Mouse (Mus musculus) spleen, adult 2 months (tissue): Measurements from ENCODE around the gene Lrrc71. TPM values are rescaled to one million over a fixed set of nuclear protein-coding genes. Genes with fewer than 3 reads are reported as not detected.

Experiments used
- DNase-seq, 2 experiments: peaks; one replicate each; pipeline versions ENCODE4 v3.0.0 to v3.0.0-alpha.2; 2012 to 2021; ENCODE audit warnings: low spot score in 2 of 2, low read depth in 1 of 2
- H3K27ac ChIP-seq: fragments of 200-500 bp; 2 replicates; pipeline ENCODE4 v1.5.1; 2012; ENCODE audit warnings: low read length, inconsistent platforms; ENCODE audit not compliant: insufficient read depth
- H3K27me3 ChIP-seq: fragments of 200-500 bp; 2 replicates; pipeline ENCODE4 v1.6.1; 2012; ENCODE audit warnings: mild to moderate bottlenecking, moderate library complexity, low read length, inconsistent platforms; ENCODE audit not compliant: control insufficient read depth, insufficient read depth
- H3K36me3 ChIP-seq: fragments of 200-500 bp; 2 replicates; pipeline ENCODE4 v1.6.1; 2012; ENCODE audit warnings: mild to moderate bottlenecking, low read length, inconsistent platforms; ENCODE audit not compliant: control insufficient read depth, insufficient read depth
- H3K4me1 ChIP-seq: fragments of 200-500 bp; 2 replicates; pipeline ENCODE4 v1.6.1; 2011; ENCODE audit warnings: inconsistent platforms; ENCODE audit not compliant: control insufficient read depth, insufficient read depth, insufficient read length
- H3K4me3 ChIP-seq: fragments of 200-500 bp; 2 replicates; pipeline ENCODE4 v1.5.1; 2011; ENCODE audit warnings: mild to moderate bottlenecking, inconsistent platforms; ENCODE audit not compliant: insufficient read depth, insufficient read length; ENCODE audit errors: extremely low read depth
- CTCF ChIP-seq: fragments of 200-500 bp; IDR thresholded peaks from 2 replicates; pipeline ENCODE4 v1.5.1; 2011; ENCODE audit warnings: mild to moderate bottlenecking, inconsistent platforms; ENCODE audit not compliant: insufficient read depth, insufficient read length, insufficient replicate concordance; ENCODE audit errors: extremely low read depth
- POLR2A ChIP-seq: fragments of 200-500 bp; IDR thresholded peaks from 2 replicates; pipeline ENCODE4 v1.6.1; 2011; ENCODE audit warnings: low read depth, low read length, inconsistent platforms
- WGBS: fragments of 180-500 bp; shearing (Covaris S2); methylation state at CpG from one replicate; pipeline ENCODE4 v1.1.7; 2018; 5-methylcytosine and 5-hydroxymethylcytosine counted together
- polyA plus RNA-seq: library from polyadenylated mRNA; depleted of rRNA; stranded (reverse); fragments of >200 nt; gene quantifications from 2 replicates; pipeline ENCODE4 v1.2.3, GENCODE M21; 2012

The Lrrc71 gene
- polyA plus RNA-seq, 1 experiment = 0.25 TPM

DNA sequence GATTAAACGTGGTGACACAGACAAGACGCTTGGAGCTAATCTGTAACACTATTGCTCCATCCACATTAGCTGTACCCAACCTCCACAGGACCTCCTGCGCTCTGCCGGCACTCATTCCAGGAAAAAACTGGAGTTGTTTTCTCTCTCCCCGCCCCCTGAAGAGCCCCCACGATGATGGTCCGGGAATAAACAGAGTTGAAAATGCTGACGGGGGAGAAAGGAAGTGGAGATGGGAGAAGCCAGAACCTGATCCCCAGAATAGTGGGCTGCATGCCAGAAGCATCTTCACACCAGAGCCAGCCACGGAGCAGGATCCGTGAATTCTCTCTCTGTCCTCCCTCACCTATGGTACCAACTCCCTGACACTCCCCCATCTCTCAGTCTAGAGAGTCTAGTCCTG is 16.1 kb upstream of the Lrrc71 start:
- Histone ChIP-seq H3K4me3 (peak overlapping the region; percentile 31; the same call in 1 of the 2 replicates), H3K27ac (peak overlapping the region; percentile 80), H3K36me3 (no peaks in the 10 kb centered on the region), H3K27me3 (no peaks in the 10 kb centered on the region), H3K4me1 (peaks cover 23% of the 10 kb centered on the region; the same call in 1 of the 2 replicates)
- no peak for DNase-seq
- TF ChIP-seq POLR2A = no peak
- TF ChIP-seq CTCF = no peak
- WGBS = 27% methylated on average over 10 of the region's 10 CpGs

DNA sequence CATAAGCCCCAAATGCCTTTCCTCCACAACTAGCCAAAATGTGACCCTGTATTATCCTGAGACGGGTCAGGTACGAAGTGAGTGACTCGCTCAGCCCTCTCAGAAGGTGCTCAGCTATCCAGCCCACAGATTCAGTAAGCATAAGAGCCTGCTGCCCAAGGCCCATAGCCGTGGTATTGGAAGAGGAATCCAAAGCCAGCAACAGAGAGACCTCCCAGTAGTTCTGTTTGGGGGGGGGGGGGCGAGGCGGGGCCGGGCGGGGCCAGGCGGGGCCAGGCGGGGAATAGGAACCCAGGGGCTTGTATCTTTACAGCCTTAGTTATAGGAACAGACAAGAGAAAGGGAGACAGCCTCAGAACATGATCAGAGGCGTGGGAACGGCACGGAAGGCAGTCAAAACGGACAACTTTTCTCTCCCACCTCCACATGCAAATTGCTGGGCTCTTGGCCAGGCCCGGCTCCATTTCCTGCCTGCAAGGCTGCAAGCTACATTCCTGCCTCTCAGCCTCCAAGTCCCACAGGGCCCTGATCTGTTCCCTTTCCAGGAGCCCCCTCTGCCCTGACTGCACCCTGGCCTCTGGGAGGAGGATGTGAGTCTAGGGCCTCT is 15.4 kb upstream of the Lrrc71 start:
- H3K4me1 ChIP-seq = peaks cover 23% of the 10 kb centered on the region; the same call in 1 of the 2 replicates
- no peak for TF ChIP-seq POLR2A
- no peak for TF ChIP-seq CTCF
- 21% methylated on average over 13 of the region's 15 CpGs for WGBS
- H3K27me3 ChIP-seq = no peaks in the 10 kb centered on the region
- H3K4me3 ChIP-seq = peak overlapping the region; percentile 10; the same call in 1 of the 2 replicates
- H3K36me3 ChIP-seq = no peaks in the 10 kb centered on the region
- no peak for DNase-seq
- peak overlapping the region; percentile 50; the same call in 1 of the 2 replicates for H3K27ac ChIP-seq

DNA sequence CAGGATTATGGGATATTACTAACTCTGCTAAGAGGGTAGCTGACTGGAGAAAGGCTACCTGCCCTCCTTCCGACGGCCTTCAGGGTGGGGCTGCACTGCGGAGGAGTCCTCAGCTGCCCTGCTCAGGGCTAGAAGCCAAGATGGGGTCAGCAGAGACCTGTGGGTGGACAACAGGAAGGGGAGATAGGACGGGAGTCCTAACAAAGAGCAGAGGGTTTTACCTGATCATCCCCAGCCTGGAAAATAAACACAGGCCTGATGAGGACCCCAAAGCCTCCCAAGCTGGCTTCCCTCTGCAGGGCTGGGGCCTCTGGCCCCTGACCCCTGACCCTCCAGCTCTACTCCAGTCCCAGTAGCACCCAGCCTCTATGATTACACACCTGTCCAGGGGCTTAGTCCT is 14.8 kb upstream of the Lrrc71 start:
- no peaks in the 10 kb centered on the region for H3K27me3 ChIP-seq
- no peak overlapping the region for H3K27ac ChIP-seq
- 70% methylated on average over 4 of the region's 4 CpGs for WGBS
- no peak for DNase-seq
- TF ChIP-seq POLR2A = no peak
- no peak for TF ChIP-seq CTCF
- H3K36me3 ChIP-seq = no peaks in the 10 kb centered on the region
- no peak overlapping the region for H3K4me3 ChIP-seq
- peaks cover 22% of the 10 kb centered on the region; the same call in 1 of the 2 replicates for H3K4me1 ChIP-seq

DNA sequence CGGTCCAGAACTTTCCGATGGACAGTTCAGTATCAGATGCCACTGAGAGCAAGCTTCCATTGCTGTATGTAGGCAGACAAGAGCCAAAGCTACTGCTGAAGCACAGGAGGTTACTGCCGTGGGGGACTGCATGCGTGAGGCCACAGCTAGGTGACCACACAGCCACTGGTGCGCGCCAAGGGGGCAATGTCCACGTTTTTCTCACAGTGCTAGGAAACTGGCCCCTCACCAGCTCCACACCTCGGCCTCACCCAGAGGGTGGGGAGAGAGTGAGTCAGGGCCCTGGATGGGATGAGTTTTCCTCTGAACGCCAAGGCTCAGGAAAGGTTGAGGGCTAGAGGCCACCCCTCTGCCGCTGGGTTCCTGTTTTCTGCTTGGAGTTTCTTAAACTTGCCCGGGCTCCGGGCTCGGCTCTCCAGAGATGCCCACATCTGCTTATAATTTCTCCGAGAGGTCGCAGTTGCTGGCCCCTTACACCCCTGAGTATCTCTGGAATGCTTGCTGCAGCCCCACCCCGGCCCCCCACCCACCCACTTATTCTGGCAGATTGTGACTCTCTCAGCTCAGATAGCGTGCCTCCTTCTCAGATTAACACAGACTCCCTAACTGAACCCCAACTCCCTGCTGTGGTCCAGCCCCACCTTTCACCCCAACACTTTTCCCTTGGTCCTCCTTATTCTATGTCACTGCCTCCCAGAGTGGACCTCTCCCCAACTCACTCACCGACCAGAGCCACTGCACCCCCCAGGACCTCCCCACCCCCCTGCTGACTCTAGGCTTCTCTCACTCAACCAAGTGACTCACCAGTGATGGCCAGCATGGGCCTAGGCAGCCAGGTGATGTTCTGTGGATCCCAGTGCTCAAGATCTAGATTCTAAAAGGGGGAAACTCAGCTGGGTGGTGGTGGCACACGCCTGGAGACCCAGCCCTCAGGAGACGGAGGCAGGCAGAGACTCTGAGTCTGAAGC is 13.3 kb upstream of the Lrrc71 start:
- WGBS = 66% methylated on average over 20 of the region's 20 CpGs
- Histone ChIP-seq H3K4me3 (no peak overlapping the region), H3K36me3 (no peaks in the 10 kb centered on the region), H3K27ac (no peak overlapping the region), H3K27me3 (no peaks in the 10 kb centered on the region), H3K4me1 (peaks cover 15% of the 10 kb centered on the region; the same call in 1 of the 2 replicates)
- no peak for TF ChIP-seq CTCF
- TF ChIP-seq POLR2A = no peak
- DNase-seq = no peak

DNA sequence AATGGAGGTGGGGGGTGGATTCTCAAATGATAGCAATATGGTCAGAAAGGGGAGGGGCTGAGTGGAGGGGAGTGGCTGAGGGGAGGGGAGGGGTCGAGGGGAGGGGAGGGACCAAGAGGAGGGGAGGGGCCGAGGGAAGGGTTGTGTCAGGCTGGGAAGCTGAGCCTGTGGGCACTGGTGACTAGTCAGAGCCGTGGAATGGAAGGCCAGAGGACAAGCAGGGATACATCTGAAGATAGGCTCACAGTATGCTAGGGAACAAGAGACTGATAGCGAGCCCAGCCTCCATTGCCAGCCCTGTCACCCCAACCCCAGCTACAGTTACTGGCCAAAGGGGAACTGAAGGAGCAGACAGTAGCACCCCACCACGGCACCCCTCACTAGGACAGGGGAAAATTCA is 10.2 kb upstream of the Lrrc71 start:
- Histone ChIP-seq H3K27me3 (no peaks in the 10 kb centered on the region), H3K36me3 (peaks cover 2% of the 10 kb centered on the region; the same call in 1 of the 2 replicates), H3K27ac (no peak overlapping the region), H3K4me3 (no peak overlapping the region), H3K4me1 (peaks cover 2% of the 10 kb centered on the region)
- WGBS = 71% methylated on average over 5 of the region's 5 CpGs
- no peak for DNase-seq
- no peak for TF ChIP-seq POLR2A
- no peak for TF ChIP-seq CTCF

DNA sequence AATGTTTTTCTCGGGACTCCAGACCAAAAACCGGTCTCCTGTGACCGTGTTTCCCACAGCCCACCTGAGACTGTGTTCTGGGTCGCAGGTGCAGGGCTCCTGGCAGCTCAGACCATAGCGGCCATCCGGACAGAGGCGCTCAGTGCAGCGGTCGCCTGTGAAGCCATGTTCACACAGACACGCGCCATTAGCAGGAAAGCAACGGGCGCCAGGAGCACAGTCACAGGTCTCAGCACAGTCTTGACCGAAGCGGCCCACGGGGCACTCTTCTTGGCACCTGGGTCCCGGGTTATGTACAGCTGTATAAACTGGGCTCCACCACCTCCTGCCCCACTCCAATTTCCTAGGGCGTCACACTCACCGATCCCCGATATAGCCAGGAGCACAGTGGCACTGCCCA is 8.1 kb upstream of the Lrrc71 start:
- Histone ChIP-seq H3K27ac (no peak overlapping the region), H3K4me3 (no peak overlapping the region), H3K27me3 (no peaks in the 10 kb centered on the region), H3K36me3 (peaks cover 5% of the 10 kb centered on the region), H3K4me1 (peaks cover 2% of the 10 kb centered on the region; the same call in 1 of the 2 replicates)
- 87% methylated on average over 20 of the region's 20 CpGs for WGBS
- no peak for TF ChIP-seq POLR2A
- no peak for DNase-seq
